Mouse (Mus musculus) bone marrow macrophage, adult 2 months (primary cell): ENCODE data around the gene Aoc1. TPM values are rescaled to one million over a fixed set of nuclear protein-coding genes. Genes with fewer than 3 reads are reported as not detected.

Experiments used
- H3K27ac ChIP-seq: 2 replicates; pipeline ENCODE4 v1.5.1; 2012; ENCODE audit warnings: low read depth, low read length; ENCODE audit not compliant: insufficient read depth
- H3K4me1 ChIP-seq: 2 replicates; pipeline ENCODE4 v1.6.1; 2012; ENCODE audit warnings: low read length; ENCODE audit not compliant: control insufficient read depth, insufficient read depth
- H3K4me3 ChIP-seq: 2 replicates; pipeline ENCODE4 v1.5.1; 2012; ENCODE audit warnings: mild to moderate bottlenecking, low read length, moderate library complexity; ENCODE audit not compliant: insufficient read depth
- CTCF ChIP-seq: IDR thresholded peaks from 2 replicates; pipeline ENCODE4 v1.5.1; 2012; ENCODE audit warnings: low read depth, mild to moderate bottlenecking, low read length, moderate library complexity
- POLR2A ChIP-seq: IDR thresholded peaks from 2 replicates; pipeline ENCODE4 v1.6.1; 2012; ENCODE audit warnings: mild to moderate bottlenecking, low read depth, low read length, borderline replicate concordance
- polyA plus RNA-seq: library from polyadenylated mRNA; stranded (reverse); fragments of >200 nt; gene quantifications from 2 replicates; pipeline ENCODE4 v1.2.4, GENCODE M21; 2012; ENCODE audit not compliant: missing spikeins, insufficient read depth, insufficient read length

Aoc1 gene
- polyA plus RNA-seq, 1 experiment: not detected

GRCm38 (mm10) chr6:48902511-48903406 is 30.1 kb downstream of the Aoc1 start:
- no peaks in the 10 kb centered on the region for H3K4me1 ChIP-seq
- H3K27ac ChIP-seq: no peak overlapping the region
- no peak overlapping the region for H3K4me3 ChIP-seq
- TF ChIP-seq CTCF (no peak), POLR2A (no peak)

GRCm38 (mm10) chr6:48903437-48903836 is 30.7 kb downstream of the Aoc1 start:
- Histone ChIP-seq H3K27ac (no peak overlapping the region), H3K4me3 (no peak overlapping the region), H3K4me1 (no peaks in the 10 kb centered on the region)
- TF ChIP-seq CTCF (no peak), POLR2A (no peak)

GRCm38 (mm10) chr6:48905606-48906005 is 32.9 kb downstream of the Aoc1 start:
- no peak overlapping the region for H3K4me3 ChIP-seq
- TF ChIP-seq POLR2A (no peak), CTCF (no peak)
- no peak overlapping the region for H3K27ac ChIP-seq
- no peaks in the 10 kb centered on the region for H3K4me1 ChIP-seq

GRCm38 (mm10) chr6:48906371-48906770 is 33.7 kb downstream of the Aoc1 start:
- no peak overlapping the region for H3K4me3 ChIP-seq
- TF ChIP-seq CTCF (no peak), POLR2A (no peak)
- H3K27ac ChIP-seq: no peak overlapping the region
- H3K4me1 ChIP-seq: no peaks in the 10 kb centered on the region

GRCm38 (mm10) chr6:48909229-48909628 is 36.5 kb downstream of the Aoc1 start:
- Histone ChIP-seq H3K27ac (no peak overlapping the region), H3K4me1 (peaks cover 2% of the 10 kb centered on the region), H3K4me3 (no peak overlapping the region)
- no peak for TF ChIP-seq CTCF
- TF ChIP-seq POLR2A: no peak

- Histone ChIP-seq H3K4me3 (no peak overlapping the region), H3K27ac (no peak overlapping the region), H3K4me1 (peaks cover 2% of the 10 kb centered on the region)
- TF ChIP-seq POLR2A (no peak), CTCF (no peak)
Measured at GRCm38 (mm10) chr6:48912033-48912432, 39.3 kb downstream of the Aoc1 start.

GRCm38 (mm10) chr6:48913587-48913986 is 40.9 kb downstream of the Aoc1 start:
- Histone ChIP-seq H3K4me1 (peaks cover 2% of the 10 kb centered on the region), H3K27ac (no peak overlapping the region), H3K4me3 (no peak overlapping the region)
- no peak for TF ChIP-seq CTCF
- no peak for TF ChIP-seq POLR2A

- TF ChIP-seq CTCF (no peak), POLR2A (no peak)
- Histone ChIP-seq H3K4me1 (no peaks in the 10 kb centered on the region), H3K4me3 (no peak within 1 kb of the TSS), H3K27ac (no peak within 1 kb of the TSS)
Measured at GRCm38 (mm10) chr6:48929595-48929994, 56.9 kb downstream of the Aoc1 start, which contains the start of gene 1600015I10Rik. TSS of gene 1600015I10Rik (plus strand) at chr6:48929895.

- peaks cover 5% of the 10 kb centered on the region; the same call in 1 of the 2 replicates for H3K4me1 ChIP-seq
- no peak overlapping the region for H3K4me3 ChIP-seq
- no peak overlapping the region for H3K27ac ChIP-seq
- TF ChIP-seq CTCF: no peak
- no peak for TF ChIP-seq POLR2A
Measured at GRCm38 (mm10) chr6:48949596-48949995, 76.9 kb downstream of the Aoc1 start.

- no peak overlapping the region for H3K4me3 ChIP-seq
- no peak for TF ChIP-seq CTCF
- no peak for TF ChIP-seq POLR2A
- no peak overlapping the region for H3K27ac ChIP-seq
- peaks cover 5% of the 10 kb centered on the region; the same call in 1 of the 2 replicates for H3K4me1 ChIP-seq
Measured at GRCm38 (mm10) chr6:48950676-48951075, 78.0 kb downstream of the Aoc1 start.
